Mouse (Mus musculus) thymus, postnatal 25 days (tissue): ENCODE measurements around the gene Slc11a2.
"Not testable (repeated sequence)": the region's sequence is repeated elsewhere in the genome, so short reads cannot be mapped to it uniquely, and the experiment has no call there.

Experiments used
- DNase-seq: peaks from one replicate; pipeline ENCODE4 v3.0.0; 2022

Slc11a2 gene

DNA sequence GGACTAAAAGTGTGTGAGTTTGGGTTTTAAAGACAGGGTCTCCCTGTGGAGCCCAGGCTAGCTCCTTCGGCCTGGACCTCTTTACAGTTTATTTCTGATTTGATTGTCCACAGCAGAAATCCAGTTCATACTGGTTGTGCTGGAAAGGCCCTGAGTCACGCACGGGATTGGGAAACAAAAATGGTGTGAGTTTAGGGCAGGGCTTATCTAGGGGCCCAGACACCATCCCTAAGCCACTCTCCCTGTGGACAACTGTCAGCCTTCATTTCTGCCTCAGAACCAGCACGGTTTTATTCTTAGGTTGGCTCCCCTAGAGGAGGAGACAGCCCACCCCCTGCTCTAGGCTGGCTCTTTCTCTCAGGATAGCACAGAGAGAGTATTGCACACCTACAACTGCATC lies 8.4 kb upstream of the Slc11a2 start:
- DNase-seq = no peak

DNA sequence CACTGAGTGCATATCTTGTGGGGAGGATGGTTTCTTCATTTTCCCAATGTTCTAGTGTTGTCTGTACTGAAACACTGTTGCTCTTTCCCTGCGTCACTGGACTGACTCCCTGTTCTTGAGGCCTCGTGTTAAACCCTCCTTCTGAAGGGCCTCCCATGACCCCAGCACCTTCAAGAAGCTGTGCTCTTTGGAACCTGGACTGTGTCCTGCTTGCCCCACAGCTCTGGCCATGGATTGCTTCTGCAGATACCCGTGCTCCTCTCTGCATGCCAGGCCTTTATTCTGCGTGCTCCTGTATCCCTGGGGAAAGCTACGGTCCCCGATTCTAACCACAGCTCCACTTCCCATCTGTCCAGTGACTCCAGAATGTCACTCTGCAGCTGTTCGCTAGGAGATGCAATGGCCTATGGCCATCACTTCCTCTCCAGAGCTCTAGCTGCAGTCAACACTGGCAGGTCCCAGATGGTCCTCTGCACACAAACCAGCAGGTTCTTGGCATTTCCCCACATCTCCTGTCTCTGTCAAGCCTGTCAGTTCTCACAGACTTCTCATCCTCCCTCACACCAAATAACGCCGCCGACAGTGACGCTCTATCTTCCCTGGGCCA lies 5.2 kb upstream of the Slc11a2 start:
- no peak for DNase-seq

DNA sequence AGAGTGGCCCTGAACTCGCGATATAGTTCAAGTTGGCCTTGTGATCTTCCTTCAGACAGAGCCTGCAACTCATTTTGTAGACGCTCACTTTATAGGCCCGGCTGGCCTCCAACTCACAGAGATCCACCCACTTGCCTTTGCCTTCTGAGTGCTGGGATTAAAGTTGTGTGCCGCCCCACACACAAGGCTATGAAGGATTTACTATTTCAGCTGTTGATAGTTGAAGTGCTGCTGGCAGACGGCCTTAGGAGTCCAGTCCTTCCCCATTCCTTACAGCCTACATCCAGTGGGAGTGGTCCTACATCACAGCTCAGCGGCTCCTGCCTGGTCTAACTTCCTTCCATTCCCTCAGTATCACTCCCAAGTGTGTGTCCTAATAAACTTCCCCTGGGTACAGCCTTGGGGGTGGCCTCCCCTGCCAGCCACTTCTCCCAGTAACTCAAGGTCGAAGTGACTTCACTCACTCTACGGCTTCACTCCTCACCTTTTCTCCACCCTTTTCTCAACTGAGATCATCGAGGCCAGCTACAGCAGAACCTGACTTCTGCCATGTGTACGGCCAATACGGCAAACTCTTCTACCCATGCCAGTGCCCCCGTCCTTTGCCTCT lies 3.5 kb upstream of the Slc11a2 start:
- no peak for DNase-seq

DNA sequence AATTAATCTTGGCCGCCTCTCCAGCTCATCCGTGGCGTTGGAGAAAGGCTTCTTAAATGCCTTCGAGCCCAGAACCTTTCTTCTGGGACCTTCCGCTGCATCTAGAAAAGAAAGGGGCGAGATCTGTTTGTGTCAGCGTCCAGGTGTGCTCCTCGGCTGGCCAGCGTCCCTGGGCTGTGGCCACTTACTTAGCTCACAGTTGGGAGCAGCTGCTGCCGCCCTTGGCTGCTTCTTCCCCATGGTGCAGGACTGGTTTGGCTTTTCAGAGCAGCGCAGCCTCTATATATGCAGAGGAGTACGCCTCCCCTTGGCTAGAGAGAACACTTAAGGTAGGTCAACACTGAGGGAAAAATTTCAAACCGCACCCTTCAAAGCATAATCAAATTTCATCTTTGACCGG lies 956 bp downstream of the Slc11a2 start:
- DNase-seq = no peak

DNA sequence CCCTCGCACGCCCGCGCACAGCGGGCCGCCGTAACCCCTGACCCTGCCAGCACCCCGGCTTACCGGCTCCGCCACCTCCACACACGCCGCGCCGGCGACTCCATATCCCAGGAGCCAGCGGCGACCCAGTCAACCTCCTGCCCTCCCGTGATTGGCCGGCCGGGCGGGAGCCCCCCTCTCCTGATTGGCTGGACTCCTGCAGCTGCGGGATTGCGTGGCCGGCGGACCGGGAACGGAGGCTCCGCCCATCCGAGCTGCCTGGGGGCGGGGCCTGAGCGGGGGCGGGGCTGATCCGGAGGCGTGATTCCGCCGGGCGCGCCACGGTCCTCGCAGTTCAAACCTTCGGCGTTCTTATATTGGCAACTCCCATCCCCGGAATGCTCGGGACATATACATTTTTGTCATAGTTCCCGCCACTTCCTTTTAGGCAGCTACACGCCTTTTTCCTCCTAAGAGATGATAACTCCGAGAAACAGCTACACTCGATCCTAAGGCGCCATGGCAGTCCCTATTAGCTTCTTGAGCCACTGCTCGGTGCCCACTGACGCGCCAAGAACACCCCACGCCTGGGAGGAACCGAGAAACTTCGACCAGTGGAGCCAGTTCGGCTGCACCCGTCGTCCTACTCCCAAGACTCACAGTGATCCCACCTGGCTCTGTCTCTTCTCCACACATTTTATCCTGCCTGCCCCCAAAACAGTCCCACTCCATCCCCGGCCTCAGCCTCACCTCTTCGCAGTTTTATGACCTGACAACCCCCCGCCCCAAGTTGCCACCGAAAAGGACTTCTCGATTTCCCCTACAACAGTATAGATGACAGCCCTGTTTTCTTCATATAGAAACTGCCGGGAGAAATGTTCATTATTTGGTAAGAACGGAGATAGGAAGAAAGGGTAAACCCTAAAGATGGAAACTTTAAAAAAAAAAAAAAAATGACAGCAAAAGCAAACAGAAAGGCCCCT lies 1.7 kb downstream of the Slc11a2 start:
- peak; percentile 95 for DNase-seq

DNA sequence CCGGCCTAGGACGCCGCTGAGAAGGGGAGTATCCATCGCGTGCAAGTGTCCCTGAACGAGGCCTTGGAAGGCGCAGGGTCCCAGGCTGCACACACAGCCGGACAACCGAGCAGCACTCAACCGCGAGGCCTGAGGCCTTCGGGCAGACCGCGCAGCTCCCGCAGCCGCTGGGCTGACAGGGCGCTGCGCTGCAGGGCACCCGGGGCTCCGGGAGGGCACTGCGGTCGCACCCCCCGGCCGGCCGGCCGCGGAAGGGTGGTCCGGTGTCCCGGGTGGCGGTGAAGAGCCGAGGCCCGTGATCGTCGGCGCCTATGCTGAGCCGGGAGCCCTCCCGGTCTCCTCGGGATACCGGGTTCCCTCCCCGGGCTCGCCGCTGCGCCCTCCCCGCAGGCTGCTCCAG lies 2.4 kb downstream of the Slc11a2 start:
- DNase-seq = no peak

DNA sequence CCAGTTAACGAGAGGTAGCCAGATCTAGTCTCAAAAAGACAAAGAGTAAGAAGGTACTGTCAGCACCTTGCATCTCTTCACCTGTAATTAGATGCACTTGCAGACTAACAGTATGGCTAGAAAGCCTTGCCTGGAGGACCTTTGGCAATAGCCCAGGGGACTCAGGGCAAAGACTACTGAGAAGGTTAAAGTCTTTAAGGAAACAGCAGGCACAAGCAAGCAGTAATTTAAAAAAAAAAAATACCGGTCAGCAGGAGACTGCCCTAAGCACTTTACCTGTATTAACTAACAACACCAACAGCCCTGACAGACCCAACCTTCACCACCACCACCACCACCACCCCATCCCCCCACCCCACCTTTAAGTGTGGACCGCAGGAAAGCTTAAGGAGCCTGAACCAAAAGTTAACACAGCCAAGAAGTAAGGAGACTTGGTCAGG lies 3.1 kb downstream of the Slc11a2 start, which contains the start of gene Gm5475:
Gm5475 (plus strand) TSS at position 390 of the 440 bp plus-strand sequence.
- not testable (repeated sequence) for DNase-seq

DNA sequence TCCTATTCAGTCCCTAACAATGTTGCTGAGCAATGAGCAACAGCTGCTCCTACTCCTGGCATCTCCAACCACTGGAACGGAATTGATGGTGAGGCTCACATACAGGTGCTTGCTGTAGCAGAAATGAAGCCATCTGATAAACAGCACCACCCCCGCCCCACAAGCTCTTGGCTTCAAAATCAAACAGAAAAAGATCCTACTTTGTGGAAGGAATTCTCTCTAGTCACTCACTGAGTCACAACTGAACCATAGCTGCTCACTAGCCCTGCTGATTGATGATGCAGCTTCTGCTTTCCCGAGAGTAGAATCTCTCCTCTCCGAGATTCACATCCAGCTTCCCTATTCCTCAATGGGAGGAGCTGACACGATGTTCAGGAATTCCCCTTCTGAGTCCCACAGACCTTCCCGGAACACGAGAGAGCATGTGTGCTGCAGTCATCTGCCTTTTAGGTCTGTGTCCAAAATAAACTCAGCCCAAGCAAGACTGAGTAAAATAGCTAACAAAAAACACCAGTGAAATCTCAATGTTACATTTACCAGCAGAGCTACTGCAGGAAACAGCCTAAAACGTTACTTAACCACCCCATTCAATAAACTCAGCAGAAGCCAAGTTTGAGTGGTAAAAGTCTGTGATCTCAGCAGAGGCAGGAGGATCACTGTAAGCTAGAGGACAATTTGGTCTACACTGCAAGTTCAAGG lies 3.7 kb downstream of the Slc11a2 start:
- DNase-seq = no peak

DNA sequence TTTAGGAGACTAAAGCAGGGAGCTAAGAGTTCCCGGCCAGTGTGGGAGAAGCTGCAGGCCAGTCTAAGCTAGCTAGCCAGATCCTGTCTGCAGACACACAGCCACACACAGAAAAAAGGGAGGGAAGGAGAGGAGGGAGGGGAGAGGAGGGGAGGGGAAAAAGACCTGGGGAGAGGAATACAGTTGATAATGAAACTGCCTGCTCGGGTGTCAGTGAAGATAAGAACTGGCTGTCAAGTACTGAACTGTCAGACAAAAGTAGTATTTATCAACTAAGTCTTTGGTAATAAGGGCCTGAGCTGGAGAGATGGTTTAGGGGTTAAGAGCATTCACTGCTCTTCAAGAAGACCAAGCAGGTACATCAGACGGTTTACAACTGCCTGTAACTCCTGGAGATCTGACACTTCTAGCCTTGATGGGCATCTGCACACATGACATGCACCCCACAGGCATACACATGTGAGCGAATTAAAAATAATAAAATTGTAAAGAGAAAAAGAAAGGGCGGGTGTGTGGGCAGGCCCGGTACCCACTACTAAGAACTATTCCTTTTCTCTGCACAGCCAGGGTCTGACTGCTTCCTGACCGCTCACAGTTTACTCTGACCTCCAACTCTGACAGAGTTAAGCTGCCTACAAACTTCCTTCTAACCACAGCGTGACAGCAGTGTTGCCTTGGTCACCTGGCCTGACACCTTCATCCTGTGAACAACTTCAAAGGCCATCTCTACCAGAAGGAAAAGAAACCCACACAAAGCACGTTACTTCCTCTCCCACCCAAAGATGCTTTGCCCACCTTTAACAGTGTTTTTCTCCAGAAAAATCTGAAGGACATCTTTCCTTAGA lies 4.7 kb downstream of the Slc11a2 start:
- no peak for DNase-seq

DNA sequence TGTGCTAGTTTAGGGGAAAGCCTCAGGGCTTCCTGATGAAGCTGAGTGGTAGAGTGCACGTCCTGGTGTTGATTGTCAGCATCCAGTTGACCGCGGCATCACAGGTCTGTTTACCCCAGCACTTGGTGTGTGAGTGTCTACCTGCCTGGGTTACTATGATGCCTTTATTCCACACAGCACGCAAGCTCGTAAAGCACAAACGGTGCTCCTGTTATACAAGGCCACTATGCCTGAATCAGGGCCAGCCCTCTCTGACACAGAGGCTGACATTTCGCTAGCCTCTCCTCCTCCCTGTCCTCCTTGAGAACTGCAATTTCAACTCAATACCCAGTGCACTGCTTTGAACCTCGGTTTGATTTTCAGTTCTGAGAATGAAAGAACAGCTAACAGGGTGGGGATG lies 5.6 kb downstream of the Slc11a2 start:
- no peak for DNase-seq

DNA sequence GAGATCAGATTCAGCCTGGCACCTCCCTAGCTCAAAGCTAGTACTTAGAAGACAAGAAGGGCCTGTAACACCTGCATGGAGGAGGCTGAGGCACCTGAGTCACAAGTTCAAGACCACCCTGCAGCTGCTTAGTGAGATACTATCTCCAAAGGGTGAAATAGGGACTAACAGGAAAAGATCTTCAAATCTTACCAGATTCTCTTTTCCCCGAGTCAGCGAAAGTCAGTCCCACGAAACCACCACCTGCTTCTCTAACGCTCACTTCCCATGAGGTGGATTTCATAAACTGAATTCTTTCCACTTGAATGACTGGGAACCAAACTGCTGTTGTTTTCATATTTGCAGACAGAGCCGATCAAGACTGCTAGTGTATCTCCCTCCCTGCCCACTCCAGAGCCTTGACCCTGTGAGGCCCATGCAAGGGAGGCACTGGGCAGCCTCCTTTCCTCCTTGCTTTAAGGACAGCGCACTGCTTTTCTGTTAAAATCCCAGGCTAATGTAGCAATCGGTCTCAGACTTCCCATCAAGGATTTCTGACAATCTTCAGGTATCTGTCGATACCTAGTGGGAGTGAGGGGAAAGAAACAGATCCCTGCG lies 6.9 kb downstream of the Slc11a2 start:
- DNase-seq = no peak

DNA sequence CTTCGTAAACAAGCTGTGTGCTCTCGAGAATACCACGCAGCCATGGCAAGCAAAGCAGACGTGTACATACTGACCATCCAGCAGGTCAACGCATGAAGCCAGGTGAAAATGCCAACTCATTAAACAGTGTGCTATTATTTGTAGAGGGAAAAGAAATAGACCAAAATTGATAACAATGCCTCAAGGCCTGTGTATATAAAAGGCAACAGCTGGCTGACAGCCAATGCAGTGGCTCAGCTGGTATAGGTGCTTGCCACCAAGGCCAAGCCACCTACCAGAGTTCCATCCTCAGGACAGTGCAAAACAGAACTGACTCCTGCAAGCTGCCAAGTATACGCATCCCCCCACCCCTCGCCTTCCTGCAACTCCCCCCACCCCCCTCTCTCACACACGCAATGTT lies 9.2 kb downstream of the Slc11a2 start:
- DNase-seq = no peak

DNA sequence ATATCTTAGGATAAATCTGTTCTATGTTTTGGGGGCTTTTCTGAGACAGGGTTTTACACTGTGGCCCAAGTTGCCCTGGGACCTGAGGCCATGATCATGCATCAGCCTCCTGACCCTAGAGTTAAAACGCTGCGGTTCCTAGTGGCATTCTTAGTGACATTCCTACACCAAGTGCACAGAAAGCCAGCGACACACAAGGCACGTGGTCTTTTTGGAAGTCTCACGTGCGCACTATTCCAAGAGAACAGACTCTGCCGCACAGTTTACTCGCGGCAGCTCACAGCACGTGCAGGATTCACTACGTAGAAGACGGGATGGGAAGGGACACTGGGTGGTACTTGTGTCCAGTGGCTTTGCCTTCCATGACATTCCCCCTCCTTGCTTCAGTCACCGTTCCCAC lies 9.9 kb downstream of the Slc11a2 start:
- no peak for DNase-seq

DNA sequence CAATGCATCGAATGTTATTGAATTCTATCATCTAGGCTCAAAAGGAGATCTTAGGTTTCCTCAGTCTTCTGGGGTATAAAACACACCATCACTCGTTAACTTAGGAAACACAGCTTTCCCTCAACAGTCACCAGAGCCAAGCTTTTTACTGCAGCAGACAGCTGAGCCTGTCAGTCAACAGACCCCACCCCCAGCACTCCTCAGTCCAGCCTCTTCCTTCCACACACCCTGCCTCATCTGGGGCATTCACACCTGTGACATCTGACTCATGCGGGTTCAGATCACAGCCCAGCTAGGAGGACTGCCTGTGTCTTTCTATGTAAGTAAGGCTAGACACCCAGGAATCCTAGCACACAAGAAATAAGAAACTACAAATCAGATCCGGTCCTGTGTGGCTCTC lies 10.9 kb downstream of the Slc11a2 start:
- DNase-seq = peak; percentile 72

DNA sequence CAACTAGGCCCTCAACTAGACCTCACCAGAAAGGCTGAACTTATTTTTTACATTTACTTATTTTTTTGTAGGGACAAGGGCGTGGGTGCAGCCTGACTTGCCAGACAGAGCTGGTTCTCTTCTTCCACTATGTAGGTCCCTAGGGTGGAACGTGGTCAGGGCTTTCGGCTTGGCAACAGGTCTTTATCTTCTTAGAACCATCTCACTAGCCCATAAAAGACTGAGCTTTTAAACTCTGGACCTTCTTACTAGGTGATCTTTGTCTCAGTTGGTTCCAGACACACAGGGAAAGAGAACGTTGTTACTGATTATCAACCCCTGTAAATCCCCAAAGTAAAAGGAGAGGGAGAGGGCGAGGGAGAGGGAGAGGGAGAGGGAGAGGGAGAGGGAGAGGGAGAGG lies 11.6 kb downstream of the Slc11a2 start:
- DNase-seq = no peak

DNA sequence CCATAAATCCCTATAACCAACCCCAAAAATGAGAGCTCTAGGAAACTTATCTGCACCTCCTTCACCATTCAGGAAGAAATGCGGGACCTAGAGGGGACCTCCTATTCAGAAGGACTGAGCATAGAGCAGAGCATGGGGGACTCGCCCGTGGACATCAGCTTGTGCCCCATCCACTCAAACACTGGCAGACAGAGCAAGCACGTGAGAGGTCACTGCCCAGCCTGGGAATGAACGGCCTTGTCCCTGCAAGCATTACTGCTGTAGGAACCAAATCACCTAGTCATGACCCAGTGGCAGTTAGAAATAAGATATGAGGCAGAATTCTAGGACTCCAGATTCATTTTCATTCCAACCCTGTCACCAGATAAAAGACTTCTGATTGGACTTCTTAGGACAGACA lies 13.1 kb downstream of the Slc11a2 start:
- no peak for DNase-seq

DNA sequence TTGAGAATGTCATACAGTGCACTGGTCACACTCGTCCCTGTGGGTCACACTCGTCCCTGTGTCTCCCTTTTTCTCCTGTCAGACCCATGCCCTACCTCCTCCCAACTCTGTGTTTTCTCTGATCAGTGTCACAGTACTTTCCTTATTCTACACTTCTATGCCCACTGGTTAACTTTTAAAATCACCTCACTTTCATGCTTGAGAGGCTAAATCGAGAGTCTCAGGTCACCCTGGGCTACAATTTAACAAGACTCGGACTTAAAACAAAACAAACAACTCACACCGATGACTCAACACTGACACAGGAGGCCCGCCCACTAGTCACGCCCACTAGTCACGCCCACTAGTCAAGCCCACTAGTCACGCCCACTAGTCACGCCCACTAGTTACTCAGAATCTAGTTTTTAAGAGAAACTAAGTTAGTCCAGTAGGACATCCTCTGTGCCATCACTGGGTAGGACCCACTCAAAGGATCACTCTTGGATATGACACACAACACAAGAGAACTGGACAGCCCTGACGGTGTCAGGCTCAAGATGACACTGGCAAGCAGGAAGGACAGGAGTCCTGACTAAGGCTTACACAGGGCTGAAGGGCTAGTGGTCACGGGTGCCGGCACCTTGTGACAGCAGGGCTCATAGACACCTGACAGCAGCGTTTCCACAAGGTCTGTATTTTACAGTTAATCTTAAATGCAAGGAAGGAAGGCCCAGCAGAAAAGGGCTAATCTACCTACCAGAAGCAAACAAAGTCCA lies 13.8 kb downstream of the Slc11a2 start:
- no peak for DNase-seq

DNA sequence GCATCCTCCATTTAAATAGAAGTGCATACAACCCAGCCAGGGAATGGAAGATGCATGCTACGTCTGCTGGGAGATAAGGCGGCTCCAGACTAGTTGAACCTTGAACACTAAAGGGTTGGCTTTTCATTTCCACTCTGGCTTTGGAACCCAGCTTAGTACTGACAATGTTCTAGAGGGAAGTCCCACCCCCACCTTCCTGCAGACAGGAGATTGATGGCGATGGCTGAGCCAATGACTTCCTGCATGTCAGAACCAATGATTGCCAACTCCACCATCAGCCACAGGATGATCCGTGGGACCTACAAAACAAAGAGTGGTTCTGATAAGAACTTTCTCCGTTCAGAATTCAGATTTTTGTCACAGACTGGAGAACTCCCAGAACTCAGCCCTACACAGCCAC lies 18.8 kb downstream of the Slc11a2 start:
- DNase-seq = no peak

DNA sequence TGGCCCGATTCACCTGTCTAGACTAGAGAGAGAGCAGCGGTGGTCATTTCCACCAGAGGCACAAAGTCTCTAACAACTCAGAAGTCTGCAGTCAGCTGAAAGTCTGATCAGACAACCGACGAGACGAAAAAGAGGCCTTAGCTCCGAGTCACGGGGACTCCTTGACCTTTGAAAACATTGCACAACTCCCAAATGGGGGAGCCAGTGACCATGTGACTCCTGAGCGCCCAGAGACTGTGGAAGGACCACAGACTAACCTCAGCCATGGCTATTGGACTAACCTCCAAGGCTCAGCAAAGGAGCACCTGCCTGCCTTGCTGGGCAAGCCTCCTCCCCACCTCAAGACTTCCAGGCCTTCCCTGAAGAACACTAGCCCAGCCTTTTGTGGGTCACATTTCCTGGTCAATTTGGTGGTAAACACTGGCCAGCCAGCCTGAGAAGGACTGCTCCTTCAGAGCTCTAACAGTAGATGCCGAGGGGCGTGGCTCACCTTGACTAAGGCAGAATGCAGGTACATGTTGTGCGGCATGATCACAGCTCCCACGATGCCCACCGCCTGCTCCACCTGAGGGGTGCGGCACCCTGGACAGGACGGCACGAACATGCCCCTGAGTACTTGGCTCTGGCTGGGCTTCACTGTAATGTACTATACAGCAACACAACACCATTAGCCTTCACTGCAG lies 21.4 kb downstream of the Slc11a2 start:
- DNase-seq = no peak

DNA sequence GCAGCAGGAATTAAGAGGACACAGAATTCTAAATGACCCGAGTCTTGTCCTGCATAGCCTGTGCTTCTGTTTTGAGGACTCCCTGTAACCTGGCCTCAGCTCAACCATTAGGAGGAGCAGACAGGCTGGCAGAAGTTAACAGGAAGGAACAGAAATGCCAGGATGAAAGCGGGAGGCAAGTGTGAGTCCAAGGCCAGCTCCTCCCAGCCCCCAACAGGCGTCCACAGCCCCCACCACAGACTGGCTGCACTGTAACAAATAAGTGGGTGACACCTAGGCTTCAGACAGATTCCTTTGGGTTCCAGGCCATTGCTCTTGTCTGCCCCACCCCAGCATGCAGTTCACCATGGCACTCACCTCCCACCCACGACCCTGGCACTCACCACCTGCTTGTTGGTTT lies 22.1 kb downstream of the Slc11a2 start:
- DNase-seq = no peak
